Mouse (Mus musculus) layer of hippocampus, adult 18-20 months (tissue): ENCODE results near the gene Ikzf2. TPM values are rescaled to one million over a fixed set of nuclear protein-coding genes. Genes with fewer than 3 reads are reported as not detected.
A peak's percentile ranks its signal among the peaks of the same experiment; 100 is the strongest.

Experiments
- DNase-seq, 2 experiments: peaks; one replicate each; pipeline ENCODE4 v3.0.0; 2022; ENCODE audit warnings: low spot score in 2 of 2
- total RNA-seq, 2 experiments: library from RNA; stranded (reverse); gene quantifications; 2 replicates each; pipeline ENCODE4 v1.2.3; 2021

Gene Ikzf2
- total RNA-seq, 2 experiments from 2014 or later: 8.1 to 9.3 TPM

DNA sequence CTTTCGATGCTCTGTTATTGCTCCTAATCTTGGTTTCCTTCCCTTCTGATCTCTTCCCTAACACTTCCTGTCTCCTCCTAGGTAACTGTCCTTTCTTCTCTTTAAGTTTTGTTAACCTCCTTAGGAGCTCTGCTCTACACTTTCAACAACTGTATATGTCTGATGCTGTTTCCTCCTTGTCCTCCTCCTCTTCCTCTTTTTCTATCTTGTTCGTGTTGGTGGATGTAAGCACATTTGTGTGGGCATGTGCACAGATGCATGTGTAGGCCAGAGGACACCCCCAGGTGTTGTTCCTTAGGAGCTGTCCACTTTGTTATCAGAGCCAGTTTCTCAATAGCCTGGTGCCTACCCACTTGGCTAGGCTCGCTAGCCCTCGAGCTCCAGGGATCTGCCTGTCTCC, 169.0 kb downstream of the Ikzf2 start:
- DNase-seq: no peak

GRCm38 (mm10) chr1:69516144-69516543, 170.9 kb downstream of the Ikzf2 start:
- DNase-seq: no peak

DNA sequence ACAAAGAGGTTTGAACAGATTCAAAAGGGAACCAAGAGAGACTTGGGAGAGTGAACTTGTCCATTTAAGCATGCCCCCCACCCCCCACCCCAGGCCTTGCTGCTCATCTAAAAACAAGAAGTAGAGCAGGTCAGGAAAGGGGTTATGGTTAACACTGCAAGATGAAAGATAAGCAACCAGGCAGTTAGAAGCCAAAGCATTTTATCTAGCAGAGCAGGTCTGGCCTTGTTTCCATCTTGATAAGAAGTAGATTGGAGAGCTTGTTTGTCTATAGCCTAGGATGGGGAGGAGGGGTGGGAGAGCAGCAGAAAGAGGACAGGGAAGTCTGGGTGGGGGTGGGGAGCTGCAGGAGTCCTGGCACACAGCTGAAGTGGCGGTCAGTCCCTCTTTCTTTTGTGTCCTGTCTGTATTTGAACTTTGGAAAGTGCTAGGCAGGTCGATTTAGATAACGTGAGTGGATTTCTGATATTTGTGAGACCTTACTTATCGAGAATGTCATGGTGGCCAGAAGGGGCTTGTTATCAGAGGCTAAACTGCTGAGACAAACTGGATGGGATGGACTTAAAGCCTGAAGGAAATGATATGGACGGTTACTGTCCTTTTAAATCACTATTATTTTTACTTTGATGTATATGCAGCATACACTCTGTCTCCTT, 173.3 kb downstream of the Ikzf2 start:
- DNase-seq: no peak

GRCm38 (mm10) chr1:69508275-69508674, 178.8 kb downstream of the Ikzf2 start:
- no peak for DNase-seq

DNA sequence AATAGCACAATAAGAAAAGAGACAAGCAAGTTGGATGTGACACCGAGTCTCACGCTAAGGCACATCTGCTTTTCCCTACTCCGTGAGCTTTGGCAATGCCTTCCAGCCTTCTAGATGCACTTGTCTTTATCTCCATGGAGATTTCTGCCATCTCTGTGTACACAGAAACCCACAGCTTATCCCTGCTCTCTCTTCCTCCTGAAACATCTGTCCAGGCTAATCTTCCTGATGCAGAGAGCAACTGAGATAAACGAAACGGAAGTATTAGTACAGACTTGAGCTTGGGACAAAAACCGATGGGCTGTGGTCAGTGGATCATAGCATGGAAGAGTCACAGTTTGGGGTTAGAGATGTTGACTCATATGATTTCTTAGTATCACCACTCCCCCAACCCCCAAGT, 179.5 kb downstream of the Ikzf2 start:
- no peak for DNase-seq

DNA sequence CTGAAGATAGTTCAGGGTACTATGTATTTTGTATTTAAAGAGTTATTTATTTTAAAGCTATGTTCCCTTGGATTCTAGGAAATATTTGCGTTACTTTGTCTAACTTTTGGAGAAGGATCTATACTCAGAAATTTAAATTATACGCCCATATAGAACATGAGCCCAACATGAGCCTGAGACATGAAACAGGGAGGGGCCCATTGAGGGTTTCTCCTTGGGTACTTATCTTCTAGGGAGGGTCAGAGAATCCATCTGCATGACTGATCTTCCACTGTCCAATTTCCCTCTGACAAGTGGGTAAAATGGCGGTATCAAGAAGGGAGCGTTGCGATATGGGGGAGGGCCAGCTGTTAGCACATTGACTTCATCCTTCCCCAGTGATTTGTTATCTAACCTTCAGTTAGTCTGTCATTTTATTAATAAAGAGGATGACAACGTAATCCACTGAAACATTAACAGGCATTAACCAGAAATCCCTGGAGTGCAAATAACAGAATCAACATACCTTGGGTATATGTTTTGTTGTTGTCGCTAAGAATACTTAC, 180.4 kb downstream of the Ikzf2 start:
- DNase-seq: no peak

DNA sequence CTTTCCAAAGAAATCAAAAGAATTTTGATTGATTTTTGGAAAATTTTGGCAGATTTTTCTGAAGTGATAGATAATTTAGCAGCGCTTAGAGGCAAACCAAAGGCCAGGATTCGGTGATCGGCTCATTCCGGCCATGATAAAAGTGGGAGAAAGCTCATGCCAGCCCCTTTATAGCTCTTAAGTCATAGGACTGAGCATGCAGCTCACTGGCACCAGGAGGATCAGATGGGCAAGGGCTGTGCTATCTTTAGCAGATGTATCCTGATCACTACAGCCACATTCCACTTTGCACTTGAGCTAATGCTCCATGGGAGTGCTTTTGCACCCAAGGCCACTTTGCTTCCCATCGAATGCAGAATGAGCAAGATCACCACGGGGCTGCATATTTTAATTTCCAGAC, 181.0 kb downstream of the Ikzf2 start:
- no peak for DNase-seq

DNA sequence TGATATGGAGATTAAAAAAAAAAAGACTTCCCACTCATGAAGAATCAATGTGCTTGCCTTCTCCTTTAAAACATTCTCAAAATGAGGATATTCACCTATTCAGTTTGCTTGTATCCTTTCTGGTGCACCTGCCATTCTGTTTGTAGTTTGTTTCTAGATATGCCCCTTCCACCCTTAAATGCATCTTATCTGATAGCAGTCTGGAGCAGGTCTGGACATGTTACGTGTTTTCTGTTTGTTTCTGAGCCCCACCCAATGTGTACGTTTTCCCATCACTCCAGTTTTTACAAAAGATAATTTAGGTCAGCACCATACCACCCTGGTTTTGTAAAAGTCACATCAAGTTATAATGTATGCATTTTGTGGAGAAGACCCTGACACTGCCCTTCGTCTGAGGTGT, 186.7 kb downstream of the Ikzf2 start:
- DNase-seq: no peak

- no peak for DNase-seq
Measured at GRCm38 (mm10) chr1:69499652-69500051, 187.4 kb downstream of the Ikzf2 start.

GRCm38 (mm10) chr1:69498862-69499306, 188.2 kb downstream of the Ikzf2 start:
- no peak for DNase-seq

DNA sequence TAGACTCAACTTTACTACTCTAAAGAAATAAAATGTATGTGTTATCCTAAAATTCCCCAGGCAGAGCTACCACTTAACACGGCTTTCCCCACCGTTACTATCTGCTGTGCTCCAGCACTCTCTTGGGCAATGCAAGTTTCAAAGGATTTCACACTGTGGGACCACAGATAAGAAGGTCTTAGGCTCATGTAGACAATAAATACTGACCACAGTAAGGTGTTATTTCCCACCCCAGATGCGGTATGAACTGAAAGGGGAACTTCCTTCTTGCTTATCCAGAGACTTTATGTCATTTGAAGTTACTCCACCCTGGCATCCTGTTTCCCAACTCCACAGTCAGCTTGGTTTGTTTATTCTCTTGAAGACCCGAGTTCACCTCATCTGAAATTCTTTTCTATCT, 191.0 kb downstream of the Ikzf2 start:
- no peak for DNase-seq

DNA sequence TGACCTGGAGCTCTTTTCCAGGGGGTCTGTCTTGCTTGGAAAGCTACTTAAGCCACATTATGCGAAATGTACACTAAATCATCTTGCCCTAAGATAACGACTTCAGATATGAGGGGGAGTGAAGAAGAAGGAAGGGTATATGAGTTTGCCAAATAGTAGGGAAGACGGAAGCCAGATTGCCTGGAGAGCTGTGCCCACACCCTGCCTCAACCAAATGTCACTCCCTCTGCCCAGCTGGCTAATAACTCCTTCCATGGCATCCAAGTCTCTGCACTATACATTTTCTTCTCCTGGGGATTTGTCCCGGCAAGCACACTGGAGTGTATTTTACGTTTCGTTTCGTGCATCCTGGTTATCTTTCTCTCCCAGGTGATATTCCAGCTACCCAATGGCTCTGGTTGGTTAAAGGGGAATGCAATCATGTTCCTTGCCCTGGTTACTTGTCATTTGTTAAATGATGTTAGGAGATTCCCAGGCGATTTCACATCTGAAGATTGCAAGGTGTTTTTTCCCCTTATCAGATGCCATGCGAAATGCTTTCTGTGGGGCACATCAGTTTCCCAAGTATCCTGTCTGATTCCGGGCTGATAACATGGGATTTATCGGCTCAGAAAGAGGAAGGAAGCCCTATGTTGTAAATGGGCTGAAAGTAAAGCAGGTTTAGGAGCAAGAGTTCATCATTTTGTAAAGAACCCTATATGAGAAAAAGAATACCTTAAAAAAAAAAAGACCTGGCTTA, 193.6 kb downstream of the Ikzf2 start:
- peak; percentile 39 to 65 for DNase-seq

DNA sequence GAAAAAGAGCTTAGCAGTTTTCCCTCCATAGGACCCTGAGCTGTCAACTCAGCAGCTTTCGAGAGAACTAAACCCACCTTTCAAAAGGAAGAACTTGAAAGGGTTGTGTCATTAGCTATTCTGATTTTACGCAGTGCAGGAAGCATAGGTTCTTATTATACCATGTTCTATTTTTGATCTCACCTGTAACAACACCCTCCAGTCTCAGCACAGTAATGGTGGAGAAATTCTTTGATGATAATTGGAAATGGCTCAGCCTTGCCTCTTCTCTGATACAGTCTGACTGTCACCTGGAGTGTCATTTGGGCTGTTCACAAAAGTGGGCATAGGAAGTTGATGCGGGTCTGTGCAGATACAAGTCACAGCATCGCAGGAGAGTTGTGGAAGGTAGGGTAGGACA, 195.0 kb downstream of the Ikzf2 start:
- DNase-seq: no peak

DNA sequence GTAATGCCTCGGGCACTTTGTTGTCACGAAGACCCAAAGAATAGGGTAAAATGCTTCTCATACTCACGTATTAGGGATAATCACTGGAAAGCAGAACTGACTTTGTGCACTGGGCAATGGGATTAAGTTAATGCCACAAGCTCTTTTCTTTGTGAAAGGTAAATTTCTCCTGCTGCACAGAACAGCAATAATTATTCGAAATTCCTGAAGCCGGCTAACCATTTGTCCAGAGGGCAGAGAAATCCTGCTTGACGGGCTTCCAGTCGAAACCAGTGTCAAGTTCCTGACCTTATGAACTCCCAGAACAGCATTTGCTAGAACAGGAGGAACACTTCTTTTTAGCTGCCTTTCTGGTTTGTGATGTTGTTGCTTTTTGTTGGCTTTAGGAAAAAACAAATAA, 198.0 kb downstream of the Ikzf2 start:
- DNase-seq: no peak

DNA sequence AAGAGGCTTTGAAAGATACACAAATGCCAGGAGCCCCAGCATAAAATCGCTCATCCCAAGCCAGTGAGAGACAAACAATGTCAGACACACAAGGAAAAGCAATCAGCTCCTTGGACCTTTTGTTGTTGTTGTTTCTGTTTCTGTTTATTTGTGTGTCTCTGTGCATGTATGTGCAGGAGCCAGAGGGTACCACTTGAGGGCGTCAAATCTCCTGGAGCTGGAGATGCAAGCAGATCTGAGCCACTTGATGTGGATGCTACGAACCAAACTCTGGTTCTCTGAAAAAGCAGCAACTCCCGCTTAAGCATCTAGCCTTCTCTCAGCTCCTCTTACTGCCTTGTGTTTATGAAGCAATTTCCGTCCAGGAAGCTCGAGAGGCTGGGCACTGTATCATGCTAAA, 198.4 kb downstream of the Ikzf2 start:
- DNase-seq: no peak

Other genes starting within 250 kb of the Ikzf2 start
- gene Spag16, start 139.7 kb upstream of the Ikzf2 start, total RNA-seq: 1 to 10 TPM; 1.1 to 1.3 TPM